Mouse (Mus musculus) telencephalon, adult 2 months (tissue): ENCODE data around the gene Gkap1.

Source experiments
- DNase-seq: peaks from one replicate; pipeline ENCODE4 v3.0.0-alpha.2; 2011; ENCODE audit warnings: low read depth, low spot score

The Gkap1 gene

GRCm38 (mm10) chr13:58266864-58267263, 8.6 kb downstream of the Gkap1 start:
- no peak for DNase-seq

- DNase-seq = no peak
Observed at GRCm38 (mm10) chr13:58263546-58263945, 12.0 kb downstream of the Gkap1 start.

- no peak for DNase-seq
Observed at GRCm38 (mm10) chr13:58261674-58262073, 13.8 kb downstream of the Gkap1 start.

GRCm38 (mm10) chr13:58253268-58253667, 22.2 kb downstream of the Gkap1 start:
- no peak for DNase-seq

GRCm38 (mm10) chr13:58248957-58249356, 26.5 kb downstream of the Gkap1 start:
- no peak for DNase-seq

GRCm38 (mm10) chr13:58236536-58236935, 39.0 kb downstream of the Gkap1 start:
- DNase-seq = no peak

- no peak for DNase-seq
Observed at GRCm38 (mm10) chr13:58232611-58233010, 42.9 kb downstream of the Gkap1 start.

- DNase-seq = no peak
Observed at GRCm38 (mm10) chr13:58232070-58232469, 43.4 kb downstream of the Gkap1 start.

- no peak for DNase-seq
Observed at GRCm38 (mm10) chr13:58228624-58229023, 46.9 kb downstream of the Gkap1 start.

GRCm38 (mm10) chr13:58225694-58226093, 49.8 kb downstream of the Gkap1 start:
- DNase-seq = no peak

GRCm38 (mm10) chr13:58220206-58220605, 55.3 kb downstream of the Gkap1 start:
- DNase-seq = no peak

GRCm38 (mm10) chr13:58217536-58217935, 58.0 kb downstream of the Gkap1 start:
- no peak for DNase-seq

GRCm38 (mm10) chr13:58216395-58216794, 59.1 kb downstream of the Gkap1 start:
- DNase-seq = no peak

- peak; percentile 80 for DNase-seq
Observed at GRCm38 (mm10) chr13:58215592-58216341, 59.7 kb downstream of the Gkap1 start, which contains the start of gene Ubqln1. Gene Ubqln1 (minus strand): TSS chr13:58215653.

GRCm38 (mm10) chr13:58215253-58215591, 60.3 kb downstream of the Gkap1 start:
- DNase-seq = no peak

GRCm38 (mm10) chr13:58214346-58215252, 60.9 kb downstream of the Gkap1 start:
- DNase-seq = no peak

- no peak for DNase-seq
Observed at GRCm38 (mm10) chr13:58213801-58214200, 61.7 kb downstream of the Gkap1 start.

- DNase-seq = no peak
Observed at GRCm38 (mm10) chr13:58212530-58212929, 63.0 kb downstream of the Gkap1 start.

- DNase-seq = no peak
Observed at GRCm38 (mm10) chr13:58210441-58210840, 65.1 kb downstream of the Gkap1 start.

GRCm38 (mm10) chr13:58206084-58206483, 69.4 kb downstream of the Gkap1 start:
- DNase-seq = no peak

GRCm38 (mm10) chr13:58204986-58205385, 70.5 kb downstream of the Gkap1 start:
- DNase-seq = no peak

- DNase-seq = no peak
Observed at GRCm38 (mm10) chr13:58204202-58204601, 71.3 kb downstream of the Gkap1 start.

- peak; percentile 65 for DNase-seq
Observed at GRCm38 (mm10) chr13:58202903-58203302, 72.6 kb downstream of the Gkap1 start.
